Mouse (Mus musculus) gastrocnemius, postnatal 36 days (tissue): Measurements from ENCODE around the gene Chd9. TPM values are rescaled to one million over a fixed set of nuclear protein-coding genes. Genes with fewer than 3 reads are reported as not detected.

Experiments used
- DNase-seq, 2 experiments: peaks; one replicate each; pipeline ENCODE4 v3.0.0; 2022
- intact Hi-C: fragments of 180-260 bp; cut with DNase I; formaldehyde crosslinking; loops from one replicate; pipeline ENCODE4 v1.15.1; 2025
- total RNA-seq, 2 experiments: library from RNA; stranded (reverse); gene quantifications; 2 replicates each; pipeline ENCODE4 v1.2.3; 2021

Chd9 gene
- total RNA-seq, 2 experiments from 2014 or later: 47.5 to 68.0 TPM

GRCm38 (mm10) chr8:90833628-90834320, 5.6 kb downstream of the Chd9 start:
- DNase-seq: no peak

GRCm38 (mm10) chr8:90834321-90834672, 6.1 kb downstream of the Chd9 start:
- intact Hi-C loops: no loop called here
- DNase-seq: no peak

More at GRCm38 (mm10) chr8:90833628-90834320, 5.6 kb downstream of the Chd9 start:
- intact Hi-C loops: no loop called here

- DNase-seq: no peak
Measured at GRCm38 (mm10) chr8:90837440-90837839, 9.3 kb downstream of the Chd9 start.

GRCm38 (mm10) chr8:90839725-90840714, 11.9 kb downstream of the Chd9 start:
- intact Hi-C loops: loop anchor here (5.0 kb wide), 1 partner anchor 37 kb away; no protein-coding TSS in a partner anchor

More at GRCm38 (mm10) chr8:90837440-90837839, 9.3 kb downstream of the Chd9 start:
- intact Hi-C loops: no loop called here

GRCm38 (mm10) chr8:90841321-90841720, 13.2 kb downstream of the Chd9 start:
- peak in 1 of 2 experiments; percentile 48 for DNase-seq
- intact Hi-C loops: loop anchor here (5.0 kb wide), 1 partner anchor 36 kb away; no protein-coding TSS in a partner anchor

More at GRCm38 (mm10) chr8:90839725-90840714, 11.9 kb downstream of the Chd9 start:
- DNase-seq: no peak

GRCm38 (mm10) chr8:90843127-90843526, 15.0 kb downstream of the Chd9 start:
- DNase-seq: no peak
- intact Hi-C loops: loop anchor here (5.0 kb wide), 1 partner anchor 34 kb away; no protein-coding TSS in a partner anchor

GRCm38 (mm10) chr8:90844179-90844967, 16.2 kb downstream of the Chd9 start:
- intact Hi-C loops: loop anchor here (5.0 kb wide), 1 partner anchor 33 kb away; no protein-coding TSS in a partner anchor
- DNase-seq: no peak

- no peak for DNase-seq
Measured at GRCm38 (mm10) chr8:90847980-90848379, 19.8 kb downstream of the Chd9 start.

GRCm38 (mm10) chr8:90849462-90850050, 21.4 kb downstream of the Chd9 start:
- DNase-seq: no peak
- intact Hi-C loops: no loop called here

More at GRCm38 (mm10) chr8:90847980-90848379, 19.8 kb downstream of the Chd9 start:
- intact Hi-C loops: no loop called here

GRCm38 (mm10) chr8:90851544-90851943, 23.4 kb downstream of the Chd9 start:
- intact Hi-C loops: no loop called here
- DNase-seq: no peak

- DNase-seq: no peak
- intact Hi-C loops: no loop called here
Measured at GRCm38 (mm10) chr8:90853971-90854670, 26.0 kb downstream of the Chd9 start.

GRCm38 (mm10) chr8:90854671-90855161, 26.6 kb downstream of the Chd9 start:
- no peak for DNase-seq
- intact Hi-C loops: no loop called here

GRCm38 (mm10) chr8:90856171-90856570, 28.0 kb downstream of the Chd9 start:
- intact Hi-C loops: no loop called here
- no peak for DNase-seq

- intact Hi-C loops: no loop called here
- DNase-seq: no peak
Measured at GRCm38 (mm10) chr8:90856952-90857351, 28.8 kb downstream of the Chd9 start.

- no peak for DNase-seq
- intact Hi-C loops: no loop called here
Measured at GRCm38 (mm10) chr8:90858071-90858470, 29.9 kb downstream of the Chd9 start.

GRCm38 (mm10) chr8:90861266-90861944, 33.3 kb downstream of the Chd9 start:
- no peak for DNase-seq
- intact Hi-C loops: no loop called here

- DNase-seq: peak; percentile 79 to 80
- intact Hi-C loops: no loop called here
Measured at GRCm38 (mm10) chr8:90862038-90862437, 33.9 kb downstream of the Chd9 start.

- no peak for DNase-seq
- intact Hi-C loops: loop anchor here (5.0 kb wide), 1 partner anchor 40 kb away; the partner anchor contains the start of gene Chd9
Measured at GRCm38 (mm10) chr8:90867061-90867460, 38.9 kb downstream of the Chd9 start.
